Mouse (Mus musculus): Measurements from ENCODE around the gene Rac3. TPM values are rescaled to one million over a fixed set of nuclear protein-coding genes. Genes with fewer than 3 reads are reported as not detected.

Gene Rac3
- polyA plus RNA-seq, 1 experiment = 2.5 TPM

DNA sequence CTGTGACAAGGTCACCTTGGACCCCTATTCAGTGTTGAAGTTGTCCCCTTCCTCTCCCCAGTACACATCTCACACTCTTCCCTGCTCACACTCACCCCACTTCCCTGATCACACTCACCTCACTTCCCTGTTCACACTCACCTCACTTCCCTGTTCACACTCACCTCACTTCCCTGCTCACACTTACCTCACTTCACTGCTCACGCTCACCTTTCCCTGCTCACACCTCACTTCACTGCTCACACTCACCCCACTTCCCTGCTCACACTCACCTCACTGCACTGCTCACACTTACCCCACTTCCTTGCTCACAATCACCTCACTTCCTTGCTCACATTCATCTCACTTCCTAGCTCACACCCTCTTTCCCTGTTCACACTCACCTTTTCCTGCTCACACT is 10.1 kb downstream of the Rac3 start:
- no peak overlapping the region for H3K4me3 ChIP-seq (ENCODE audit: insufficient read depth, poor library complexity, severe bottlenecking)
- TF ChIP-seq MAX (IDR thresholded peaks at IDR 0.05) (no peak), CTCF (IDR thresholded peaks at IDR 0.05; ENCODE audit: control insufficient read depth, insufficient read depth, insufficient read length) (no peak), CEBPB (IDR thresholded peaks at IDR 0.05; ENCODE audit: low read depth) (no peak), USF1 (IDR thresholded peaks at IDR 0.05; ENCODE audit: low read depth) (no peak), MYOG (IDR thresholded peaks at IDR 0.05; ENCODE audit: control insufficient read depth, extremely low read depth, insufficient read length) (no peak)

DNA sequence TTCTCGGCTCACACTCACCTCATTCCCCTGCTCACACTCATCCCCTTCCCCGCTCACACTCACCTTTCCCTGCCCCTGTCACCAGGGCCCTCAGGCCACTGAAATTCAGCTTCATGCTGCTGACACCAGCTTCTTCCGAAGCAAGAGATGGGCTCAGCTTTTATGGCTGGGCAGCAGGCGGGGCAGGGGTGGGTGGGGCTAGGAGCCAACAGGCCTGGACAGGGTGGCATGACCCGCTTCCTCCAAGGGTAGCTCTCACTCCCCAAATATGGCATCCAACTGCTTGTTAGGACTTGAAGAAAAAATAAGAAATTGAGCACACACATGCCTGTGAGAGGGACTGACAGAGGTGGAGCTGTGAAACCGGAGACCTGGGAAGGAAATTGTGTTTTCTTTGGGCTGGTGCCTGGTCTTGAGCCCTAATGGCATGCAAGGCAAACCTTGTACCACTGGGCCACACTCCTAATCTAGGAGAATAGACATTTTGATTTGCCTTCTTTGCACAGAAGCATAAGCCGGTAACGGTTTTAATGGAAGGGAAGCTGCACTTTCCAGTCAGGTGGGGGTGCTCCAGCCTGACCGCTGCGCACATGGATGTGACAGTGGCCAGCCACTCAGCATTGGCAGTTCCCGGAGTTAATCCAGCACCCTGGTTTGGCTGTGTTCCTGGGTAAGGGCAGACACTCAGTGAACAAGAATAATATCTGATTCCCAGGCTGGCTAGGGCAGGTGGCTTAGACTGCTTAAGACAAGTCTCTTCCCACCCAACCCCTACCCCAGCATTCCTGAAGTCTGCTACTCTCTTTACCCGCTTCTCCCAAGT is 10.8 kb downstream of the Rac3 start, which contains the start of gene Cbr2:
Cbr2 (minus strand) TSS at position 257 of the 823 bp plus-strand sequence.
- no peaks in the 10 kb centered on the region for H3K27me3 ChIP-seq (ENCODE audit: control insufficient read depth, insufficient read depth, insufficient read length)
- H3K4me3 ChIP-seq (ENCODE audit: insufficient read depth, poor library complexity, severe bottlenecking) = no peak within 1 kb of the TSS
- no peaks in the 10 kb centered on the region for H3K79me3 ChIP-seq (ENCODE audit: low read depth)
- no peaks in the 10 kb centered on the region for H3K36me3 ChIP-seq (ENCODE audit: control insufficient read depth, insufficient read depth)
- no peaks in the 10 kb centered on the region for H3K79me2 ChIP-seq (ENCODE audit: control insufficient read depth, insufficient read depth)
- no peak for TF ChIP-seq CEBPB (IDR thresholded peaks at IDR 0.05; ENCODE audit: low read depth)
- TF ChIP-seq CTCF (IDR thresholded peaks at IDR 0.05; ENCODE audit: control insufficient read depth, insufficient read depth, insufficient read length) = no peak
- TF ChIP-seq MYOD1 (IDR thresholded peaks at IDR 0.05; ENCODE audit: control insufficient read depth, insufficient read length, low read depth) = no peak
- no peak for TF ChIP-seq USF1 (IDR thresholded peaks at IDR 0.05; ENCODE audit: low read depth)
- no peak for TF ChIP-seq MAX (IDR thresholded peaks at IDR 0.05)
- TF ChIP-seq MYOG (IDR thresholded peaks at IDR 0.05; ENCODE audit: control insufficient read depth, extremely low read depth, insufficient read length) = no peak
- no peak for TF ChIP-seq FOSL1 (IDR thresholded peaks at IDR 0.05; ENCODE audit: insufficient read depth, low read length, poor library complexity, severe bottlenecking)
- H3ac ChIP-seq (ENCODE audit: control insufficient read depth, insufficient read length, low read depth) = no peak within 1 kb of the TSS

More for the DNA sequence above, 10.1 kb downstream of the Rac3 start:
- Histone ChIP-seq H3K36me3 (ENCODE audit: control insufficient read depth, insufficient read depth) (no peaks in the 10 kb centered on the region), H3K27me3 (ENCODE audit: control insufficient read depth, insufficient read depth, insufficient read length) (no peaks in the 10 kb centered on the region), H3K79me3 (ENCODE audit: low read depth) (no peaks in the 10 kb centered on the region), H3K79me2 (ENCODE audit: control insufficient read depth, insufficient read depth) (no peaks in the 10 kb centered on the region), H3ac (ENCODE audit: control insufficient read depth, insufficient read length, low read depth) (no peak overlapping the region)

DNA sequence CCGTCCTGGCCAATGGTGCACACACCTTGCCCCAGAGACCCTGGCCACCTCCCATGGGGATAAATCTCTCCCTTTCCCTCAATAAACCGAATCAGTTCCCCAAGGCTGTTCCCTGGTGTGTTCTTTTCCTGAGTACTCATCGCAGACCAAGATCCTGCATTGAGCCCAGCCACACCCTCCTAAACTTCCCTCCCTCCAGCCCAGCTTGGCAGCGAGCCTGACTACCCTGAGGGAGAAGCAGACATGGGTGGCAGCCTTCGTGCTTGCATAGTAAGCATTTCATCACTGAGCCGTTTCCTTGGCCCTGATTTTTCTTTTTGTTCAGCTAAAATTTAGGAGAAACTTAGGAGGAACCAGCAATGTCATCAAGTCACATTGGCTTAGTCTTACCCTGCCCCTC is 12.3 kb downstream of the Rac3 start:
- Histone ChIP-seq H3K27me3 (ENCODE audit: control insufficient read depth, insufficient read depth, insufficient read length) (no peaks in the 10 kb centered on the region), H3ac (ENCODE audit: control insufficient read depth, insufficient read length, low read depth) (no peak overlapping the region), H3K79me3 (ENCODE audit: low read depth) (no peaks in the 10 kb centered on the region), H3K79me2 (ENCODE audit: control insufficient read depth, insufficient read depth) (no peaks in the 10 kb centered on the region), H3K4me3 (ENCODE audit: insufficient read depth, poor library complexity, severe bottlenecking) (no peak overlapping the region), H3K36me3 (ENCODE audit: control insufficient read depth, insufficient read depth) (no peaks in the 10 kb centered on the region)
- TF ChIP-seq MAX (IDR thresholded peaks at IDR 0.05) = no peak
- TF ChIP-seq CTCF (IDR thresholded peaks at IDR 0.05; ENCODE audit: control insufficient read depth, insufficient read depth, insufficient read length) = no peak
- TF ChIP-seq MYOD1 (IDR thresholded peaks at IDR 0.05; ENCODE audit: control insufficient read depth, insufficient read length, low read depth) = no peak
- TF ChIP-seq MYOG (IDR thresholded peaks at IDR 0.05; ENCODE audit: control insufficient read depth, extremely low read depth, insufficient read length) = no peak
- TF ChIP-seq CEBPB (IDR thresholded peaks at IDR 0.05; ENCODE audit: low read depth) = no peak
- TF ChIP-seq USF1 (IDR thresholded peaks at IDR 0.05; ENCODE audit: low read depth) = no peak
- TF ChIP-seq FOSL1 (IDR thresholded peaks at IDR 0.05; ENCODE audit: insufficient read depth, low read length, poor library complexity, severe bottlenecking) = no peak

DNA sequence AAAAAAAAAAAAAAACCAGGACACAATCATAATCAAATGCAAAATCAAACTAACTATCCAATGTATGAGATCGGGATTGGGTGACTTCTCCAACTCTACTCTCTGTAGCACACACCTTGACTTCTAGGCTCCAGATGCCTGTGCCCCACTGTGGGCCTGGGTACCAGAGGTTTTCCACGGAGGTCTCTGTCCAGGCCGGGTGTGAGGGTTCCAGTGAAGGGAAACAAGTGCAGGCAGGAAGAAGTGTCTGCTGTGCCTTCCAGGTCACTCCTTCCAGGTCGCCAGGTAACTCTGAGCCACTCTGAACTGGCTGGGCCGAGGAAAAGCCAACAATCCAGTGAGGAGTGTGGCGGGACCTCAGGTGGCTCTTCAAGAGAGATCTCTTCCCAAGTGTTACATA is 15.2 kb downstream of the Rac3 start:
- TF ChIP-seq MAX (IDR thresholded peaks at IDR 0.05) (no peak), USF1 (IDR thresholded peaks at IDR 0.05; ENCODE audit: low read depth) (no peak), CTCF (IDR thresholded peaks at IDR 0.05; ENCODE audit: control insufficient read depth, insufficient read depth, insufficient read length) (no peak), FOSL1 (IDR thresholded peaks at IDR 0.05; ENCODE audit: insufficient read depth, low read length, poor library complexity, severe bottlenecking) (no peak), CEBPB (IDR thresholded peaks at IDR 0.05; ENCODE audit: low read depth) (no peak)
- peaks cover 8% of the 10 kb centered on the region for H3K27me3 ChIP-seq (ENCODE audit: control insufficient read depth, insufficient read depth, insufficient read length)
- no peaks in the 10 kb centered on the region for H3K79me2 ChIP-seq (ENCODE audit: control insufficient read depth, insufficient read depth)
- H3ac ChIP-seq (ENCODE audit: control insufficient read depth, insufficient read length, low read depth) = no peak overlapping the region
- H3K36me3 ChIP-seq (ENCODE audit: control insufficient read depth, insufficient read depth) = no peaks in the 10 kb centered on the region
- H3K4me3 ChIP-seq (ENCODE audit: insufficient read depth, poor library complexity, severe bottlenecking) = no peak overlapping the region
- no peaks in the 10 kb centered on the region for H3K79me3 ChIP-seq (ENCODE audit: low read depth)

DNA sequence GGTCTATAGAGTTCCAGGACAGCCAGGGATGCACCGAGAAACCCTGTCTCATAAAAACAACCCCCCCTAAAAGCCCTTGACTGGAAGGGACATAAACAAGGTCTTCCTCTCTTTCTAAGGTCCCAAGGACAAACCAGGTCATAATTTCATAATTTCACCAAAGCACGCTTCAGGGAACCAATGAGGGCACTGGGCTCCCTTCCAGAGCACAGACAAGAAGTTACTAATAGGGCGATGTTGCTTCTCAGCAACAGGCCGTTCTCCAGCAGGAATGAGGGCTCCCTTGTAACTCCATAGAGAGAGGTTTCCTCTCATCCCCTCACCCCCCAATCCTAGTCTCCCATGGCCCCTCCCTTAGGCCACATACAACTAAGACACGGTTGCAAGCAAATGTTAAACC is 19.7 kb downstream of the Rac3 start:
- no peaks in the 10 kb centered on the region for H3K79me3 ChIP-seq (ENCODE audit: low read depth)

DNA sequence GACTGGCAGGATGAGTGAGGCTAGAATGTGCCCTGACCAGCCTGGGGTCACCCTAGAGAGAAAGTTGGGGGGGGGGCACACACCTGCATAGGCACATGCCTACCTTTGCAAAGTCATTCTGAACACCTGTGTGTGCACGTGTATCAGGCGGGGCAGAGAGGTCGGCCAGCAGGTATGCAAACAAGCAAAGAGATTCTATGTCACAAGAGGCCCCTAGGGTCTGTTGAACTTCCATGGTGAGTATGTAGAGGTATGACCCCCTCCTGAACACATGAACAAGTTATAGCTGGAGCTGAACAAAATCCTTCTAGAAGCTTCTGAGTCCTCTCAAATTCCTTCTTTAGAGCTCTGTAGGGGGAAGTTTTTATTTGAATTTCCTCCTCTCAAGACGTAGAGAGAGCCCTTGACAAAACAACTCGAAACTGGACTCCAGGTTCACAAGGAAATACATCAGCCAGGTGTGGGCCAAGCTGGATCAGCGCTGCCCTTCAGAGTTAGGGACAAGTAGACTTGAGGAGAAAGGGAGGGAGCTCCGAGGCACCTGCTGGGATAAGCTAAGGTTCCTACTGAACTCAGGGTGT is 22.9 kb downstream of the Rac3 start:
- peaks cover 24% of the 10 kb centered on the region for H3K27me3 ChIP-seq (ENCODE audit: control insufficient read depth, insufficient read depth, insufficient read length)
- H3ac ChIP-seq (ENCODE audit: control insufficient read depth, insufficient read length, low read depth) = no peak overlapping the region
- TF ChIP-seq MYOG (IDR thresholded peaks at IDR 0.05; ENCODE audit: control insufficient read depth, extremely low read depth, insufficient read length) (no peak), USF1 (IDR thresholded peaks at IDR 0.05; ENCODE audit: low read depth) (no peak), MYOD1 (IDR thresholded peaks at IDR 0.05; ENCODE audit: control insufficient read depth, insufficient read length, low read depth) (no peak), MAX (IDR thresholded peaks at IDR 0.05) (no peak), CTCF (IDR thresholded peaks at IDR 0.05; ENCODE audit: control insufficient read depth, insufficient read depth, insufficient read length) (no peak), FOSL1 (IDR thresholded peaks at IDR 0.05; ENCODE audit: insufficient read depth, low read length, poor library complexity, severe bottlenecking) (no peak), CEBPB (IDR thresholded peaks at IDR 0.05; ENCODE audit: low read depth) (no peak)
- H3K79me3 ChIP-seq (ENCODE audit: low read depth) = no peaks in the 10 kb centered on the region
- no peaks in the 10 kb centered on the region for H3K36me3 ChIP-seq (ENCODE audit: control insufficient read depth, insufficient read depth)
- H3K4me3 ChIP-seq (ENCODE audit: insufficient read depth, poor library complexity, severe bottlenecking) = no peak overlapping the region
- H3K79me2 ChIP-seq (ENCODE audit: control insufficient read depth, insufficient read depth) = no peaks in the 10 kb centered on the region

More for the DNA sequence above, 19.7 kb downstream of the Rac3 start:
- TF ChIP-seq CTCF (IDR thresholded peaks at IDR 0.05; ENCODE audit: control insufficient read depth, insufficient read depth, insufficient read length) = no peak
- Histone ChIP-seq H3K4me3 (ENCODE audit: insufficient read depth, poor library complexity, severe bottlenecking) (no peak overlapping the region), H3ac (ENCODE audit: control insufficient read depth, insufficient read length, low read depth) (no peak overlapping the region), H3K79me2 (ENCODE audit: control insufficient read depth, insufficient read depth) (no peaks in the 10 kb centered on the region), H3K27me3 (ENCODE audit: control insufficient read depth, insufficient read depth, insufficient read length) (peaks cover 24% of the 10 kb centered on the region), H3K36me3 (ENCODE audit: control insufficient read depth, insufficient read depth) (no peaks in the 10 kb centered on the region)

All from C2C12 (cell line).